Comparison of ENCODE assay signal across 9 mouse cellular contexts in genomic region chr11:81005831-81006230, GRCm38 (mm10).
DNase-seq lines count a peak whose midpoint lies in the region; ATAC-seq and TF ChIP-seq lines count a peak whose summit lies in the region.
"Had no signal": no experiment of that assay in that cellular context is flagged by ENCODE, and none has a peak within 500 bp of the region (broad histone marks: within the 10 kb centered on the region; RNA-seq: fewer than 3 reads in every experiment).

No protein-coding gene starts in this region.

- peak; percentile 47 for DNase-seq in hindbrain, embryonic 11.5 days (ENCODE audit: low spot score)
- peak; percentile 3 for DNase-seq in thymus, postnatal 0 days (ENCODE audit: low spot score)
- no peak for DNase-seq in thymus, postnatal 25 days
- peak; percentile 66 for DNase-seq in embryo, embryonic 11.5 days (ENCODE audit: low read depth, low spot score)
- peak; percentile 50 for DNase-seq in stomach, postnatal 0 days (ENCODE audit: low spot score)
- DNase-seq in gastrocnemius, postnatal 14 days, result no peak
- no peak for DNase-seq in frontal cortex, postnatal 25 days (ENCODE audit: low spot score in 2 of 2)

- intact Hi-C loops in gastrocnemius, postnatal 14 days (cut with DNase I; ENCODE audit: low total_unique reads), result no loop called here

- WGBS in hindbrain, embryonic 11.5 days, result 79% methylated on average over 2 of the region's 2 CpGs
- WGBS in hindbrain, embryonic 12.5 days, result 79% methylated on average over 2 of the region's 2 CpGs
- 66% methylated on average over 2 of the region's 2 CpGs for WGBS in stomach, postnatal 0 days

- no peaks in the 10 kb centered on the region for H3K36me3 ChIP-seq in hindbrain, embryonic 11.5 days (ENCODE audit: control insufficient read depth, insufficient read depth, low read length)
- no peaks in the 10 kb centered on the region for H3K36me3 ChIP-seq in hindbrain, embryonic 12.5 days
- no peaks in the 10 kb centered on the region for H3K36me3 ChIP-seq in stomach, postnatal 0 days (ENCODE audit: control insufficient read depth, insufficient read depth, low read length)
- H3K36me3 ChIP-seq: heart, embryonic 12.5 days had no signal

- no peak overlapping the region for H3K4me3 ChIP-seq in hindbrain, embryonic 11.5 days (ENCODE audit: low read depth, low read length)
- no peak overlapping the region for H3K4me3 ChIP-seq in hindbrain, embryonic 12.5 days
- no peak overlapping the region for H3K4me3 ChIP-seq in stomach, postnatal 0 days (ENCODE audit: low read depth, low read length)
- H3K4me3 ChIP-seq: heart, embryonic 12.5 days had no signal

- no peaks in the 10 kb centered on the region for H3K9me3 ChIP-seq in hindbrain, embryonic 11.5 days (ENCODE audit: control insufficient read depth, low read length)
- no peaks in the 10 kb centered on the region for H3K9me3 ChIP-seq in hindbrain, embryonic 12.5 days (replicated peaks)
- no peaks in the 10 kb centered on the region for H3K9me3 ChIP-seq in stomach, postnatal 0 days (ENCODE audit: control insufficient read depth, low read length)
- H3K9me3 ChIP-seq: heart, embryonic 12.5 days had no signal

- no peak for TF ChIP-seq CTCF in stomach, postnatal 0 days (IDR thresholded peaks at IDR 0.05; ENCODE audit: low read depth)

- no peak for TF ChIP-seq EP300 in stomach, postnatal 0 days (optimal IDR thresholded peaks at IDR 0.05)

- no peak for ATAC-seq in hindbrain, embryonic 11.5 days (ENCODE audit: low FRiP score)
- no peak for ATAC-seq in hindbrain, embryonic 12.5 days (ENCODE audit: low FRiP score)
- no peak for ATAC-seq in stomach, postnatal 0 days (ENCODE audit: low FRiP score, low TSS enrichment)

- H3K27me3 ChIP-seq in hindbrain, embryonic 11.5 days (ENCODE audit: control insufficient read depth, insufficient read depth, low read length), result no peaks in the 10 kb centered on the region
- no peaks in the 10 kb centered on the region for H3K27me3 ChIP-seq in hindbrain, embryonic 12.5 days
- H3K27me3 ChIP-seq in stomach, postnatal 0 days (ENCODE audit: control insufficient read depth, insufficient read depth, low read length), result no peaks in the 10 kb centered on the region
- H3K27me3 ChIP-seq: heart, embryonic 12.5 days had no signal

- H3K9ac ChIP-seq in hindbrain, embryonic 11.5 days (ENCODE audit: low read depth, low read length), result no peak overlapping the region
- no peak overlapping the region for H3K9ac ChIP-seq in hindbrain, embryonic 12.5 days
- no peak overlapping the region for H3K9ac ChIP-seq in stomach, postnatal 0 days (ENCODE audit: low read length)
- H3K9ac ChIP-seq: heart, embryonic 12.5 days had no signal

- no peak overlapping the region for H3K4me2 ChIP-seq in hindbrain, embryonic 11.5 days (replicated peaks; ENCODE audit: low read depth, low read length)
- no peak overlapping the region for H3K4me2 ChIP-seq in hindbrain, embryonic 12.5 days (replicated peaks)
- no peak overlapping the region for H3K4me2 ChIP-seq in stomach, postnatal 0 days (replicated peaks; ENCODE audit: low read depth)
- H3K4me2 ChIP-seq: heart, embryonic 12.5 days had no signal

- no peak overlapping the region for H3K27ac ChIP-seq in hindbrain, embryonic 11.5 days (ENCODE audit: low read depth, low read length)
- H3K27ac ChIP-seq in hindbrain, embryonic 12.5 days, result no peak overlapping the region
- no peak overlapping the region for H3K27ac ChIP-seq in stomach, postnatal 0 days (replicated peaks)

- H3K4me1 ChIP-seq in hindbrain, embryonic 11.5 days (replicated peaks; ENCODE audit: control insufficient read depth, insufficient read depth, low read length), result no peaks in the 10 kb centered on the region
- H3K4me1 ChIP-seq in hindbrain, embryonic 12.5 days, result no peaks in the 10 kb centered on the region
- H3K4me1 ChIP-seq in stomach, postnatal 0 days (replicated peaks; ENCODE audit: control insufficient read depth, insufficient read depth), result no peaks in the 10 kb centered on the region
- H3K4me1 ChIP-seq: heart, embryonic 12.5 days had no signal

Comparison
In these comparisons a context has a peak if more than half of its experiments do, and no peak if none do; other contexts are left out.
1. DNase-seq: peak in hindbrain, embryonic 11.5 days (single experiment), thymus, postnatal 0 days (single experiment), embryo, embryonic 11.5 days (single experiment) and stomach, postnatal 0 days (single experiment); none in thymus, postnatal 25 days (single experiment), gastrocnemius, postnatal 14 days (single experiment) and frontal cortex, postnatal 25 days (0 of 2).